Mouse (Mus musculus) heart, postnatal 25 days (tissue): ENCODE data around the gene B230219D22Rik. TPM values are rescaled to one million over a fixed set of nuclear protein-coding genes. Genes with fewer than 3 reads are reported as not detected.
"Not testable (repeated sequence)": the region's sequence is repeated elsewhere in the genome, so short reads cannot be mapped to it uniquely, and the experiment has no call there.

Source experiments
- DNase-seq: peaks from one replicate; pipeline ENCODE4 v3.0.0; 2022; ENCODE audit warnings: low spot score
- intact Hi-C: fragments of 180-260 bp; cut with DNase I; formaldehyde crosslinking; loops from one replicate; pipeline ENCODE4 v1.15.1; 2025
- total RNA-seq, 2 experiments: library from RNA; stranded (reverse); gene quantifications; 2 replicates each; pipeline ENCODE4 v1.2.3; 2021

The B230219D22Rik gene
- 10 to 100 TPM; 41.1 to 44.9 TPM for total RNA-seq

GRCm38 (mm10) chr13:55692535-55693242 lies at the start of gene B230219D22Rik:
B230219D22Rik (plus strand) TSS chr13:55693124.
- intact Hi-C loops, result loop anchor here (5.0 kb wide), 1 partner anchor 35 kb away; the partner anchor contains the start of gene Pcbd2
- DNase-seq, result peak; percentile 83

GRCm38 (mm10) chr13:55644525-55644924 lies 48.4 kb upstream of the B230219D22Rik start:
- no peak for DNase-seq
- intact Hi-C loops, result no loop called here

- intact Hi-C loops, result no loop called here
- DNase-seq, result no peak
Observed at GRCm38 (mm10) chr13:55650098-55650497, 42.8 kb upstream of the B230219D22Rik start.

- intact Hi-C loops, result no loop called here
- no peak for DNase-seq
Observed at GRCm38 (mm10) chr13:55650980-55651379, 41.9 kb upstream of the B230219D22Rik start.

- no peak for DNase-seq
- intact Hi-C loops, result loop anchor here (2.0 kb wide), 1 partner anchor 60 kb away; no protein-coding TSS in a partner anchor
Observed at GRCm38 (mm10) chr13:55668550-55668949, 24.4 kb upstream of the B230219D22Rik start.

GRCm38 (mm10) chr13:55672711-55673110 lies 20.2 kb upstream of the B230219D22Rik start:
- intact Hi-C loops, result no loop called here
- DNase-seq, result no peak

GRCm38 (mm10) chr13:55677364-55677763 lies 15.6 kb upstream of the B230219D22Rik start:
- intact Hi-C loops, result no loop called here

GRCm38 (mm10) chr13:55682201-55682600 lies 10.7 kb upstream of the B230219D22Rik start:
- intact Hi-C loops, result no loop called here

More at GRCm38 (mm10) chr13:55677364-55677763, 15.6 kb upstream of the B230219D22Rik start:
- no peak for DNase-seq

GRCm38 (mm10) chr13:55683581-55683980 lies 9.3 kb upstream of the B230219D22Rik start:
- intact Hi-C loops, result no loop called here
- no peak for DNase-seq

More at GRCm38 (mm10) chr13:55682201-55682600, 10.7 kb upstream of the B230219D22Rik start:
- no peak for DNase-seq

GRCm38 (mm10) chr13:55686107-55686633 lies 6.8 kb upstream of the B230219D22Rik start:
- intact Hi-C loops, result no loop called here
- DNase-seq, result no peak

GRCm38 (mm10) chr13:55687927-55688602 lies 4.9 kb upstream of the B230219D22Rik start:
- intact Hi-C loops, result no loop called here
- no peak for DNase-seq

- no peak for DNase-seq
- intact Hi-C loops, result loop anchor here (5.0 kb wide), 1 partner anchor 34 kb away; the partner anchor contains the start of gene Pcbd2
Observed at GRCm38 (mm10) chr13:55693243-55693721, 358 bp downstream of the B230219D22Rik start.

- intact Hi-C loops, result loop anchor here (5.0 kb wide), 1 partner anchor 33 kb away; the partner anchor contains the start of gene Pcbd2
- DNase-seq, result no peak
Observed at GRCm38 (mm10) chr13:55694110-55694509, 1.2 kb downstream of the B230219D22Rik start.

- DNase-seq, intact Hi-C loops: not testable (repeated sequence)
Observed at GRCm38 (mm10) chr13:55695989-55696388, 3.1 kb downstream of the B230219D22Rik start.

GRCm38 (mm10) chr13:55704301-55704700 lies 11.4 kb downstream of the B230219D22Rik start:
- DNase-seq, result no peak
- intact Hi-C loops, result no loop called here

- intact Hi-C loops, result no loop called here
- DNase-seq, result no peak
Observed at GRCm38 (mm10) chr13:55712846-55713245, 19.9 kb downstream of the B230219D22Rik start.

- intact Hi-C loops, result loop anchor here (2.0 kb wide), 1 partner anchor 14 kb away; no protein-coding TSS in a partner anchor
- peak; percentile 74 for DNase-seq
Observed at GRCm38 (mm10) chr13:55714501-55715166, 21.7 kb downstream of the B230219D22Rik start, which contains the start of gene Txndc15. Txndc15 (plus strand) TSS chr13:55714650.

- DNase-seq, result no peak
- intact Hi-C loops, result loop anchor here (2.0 kb wide), 1 partner anchor 14 kb away; no protein-coding TSS in a partner anchor
Observed at GRCm38 (mm10) chr13:55715167-55715512, 22.2 kb downstream of the B230219D22Rik start.

GRCm38 (mm10) chr13:55715908-55716510 lies 23.1 kb downstream of the B230219D22Rik start:
- intact Hi-C loops, result loop anchor here (2.0 kb wide), 1 partner anchor 13 kb away; no protein-coding TSS in a partner anchor
- no peak for DNase-seq
